Mouse (Mus musculus) embryonic stem cell, embryonic (primary cell): ENCODE measurements around the gene Tekt1.

Experiments
- CTCF ChIA-PET, 4 experiments: fragments of 300-600 bp in 2 of 4; fragments of 350-600 bp in 2 of 4; sonication (Branson Sonifier 250); formaldehyde crosslinking; loops; one replicate each; lab custom pipeline; 2022; ENCODE audit warnings: inconsistent platforms in 2 of 4; lab: Charles Lee
- POLR2A ChIA-PET, 4 experiments: fragments of 300-600 bp in 2 of 4; fragments of 350-600 bp in 2 of 4; sonication (Branson Sonifier 250); formaldehyde crosslinking; loops; one replicate each; lab custom pipeline; 2022; ENCODE audit warnings: antibody characterized with exemption in 4 of 4, inconsistent platforms in 1 of 4; lab: Charles Lee

The Tekt1 gene

GRCm38 (mm10) chr11:72397072-72397471, 34.8 kb upstream of the Tekt1 start:
- CTCF ChIA-PET, result interaction anchor here in 2 of 4 experiments (0.5 to 1.2 kb wide), 2 partner anchors 28 to 263 kb away, joined by 3 read pairs; no protein-coding TSS in a partner anchor

GRCm38 (mm10) chr11:72396621-72397020, 34.4 kb upstream of the Tekt1 start:
- CTCF ChIA-PET, result no interaction called here

More at GRCm38 (mm10) chr11:72397072-72397471, 34.8 kb upstream of the Tekt1 start:
- POLR2A ChIA-PET, result interaction anchor here in 3 of 4 experiments (0.7 to 2.5 kb wide), 6 partner anchors 9 to 110 kb away, joined by 3 to 8 read pairs (median 4); no protein-coding TSS in a partner anchor

GRCm38 (mm10) chr11:72395652-72396051, 33.4 kb upstream of the Tekt1 start:
- CTCF ChIA-PET, result interaction anchor here in 2 of 4 experiments (0.5 to 0.6 kb wide), 3 partner anchors 16 to 529 kb away, joined by 3 to 4 read pairs (median 3); partner anchors contain the start of gene Smtnl2 (in 1 of the 2)
- POLR2A ChIA-PET, result interaction anchor here in 2 of 4 experiments (0.9 to 2.5 kb wide), 9 partner anchors 11 to 37 kb away, joined by 3 to 8 read pairs (median 4); partner anchors contain the start of gene Smtnl2 (in 1 of the 2)

More at GRCm38 (mm10) chr11:72396621-72397020, 34.4 kb upstream of the Tekt1 start:
- POLR2A ChIA-PET, result interaction anchor here in 3 of 4 experiments (0.7 to 2.5 kb wide), 11 partner anchors 8 to 109 kb away, joined by 3 to 8 read pairs (median 4); no protein-coding TSS in a partner anchor

DNA sequence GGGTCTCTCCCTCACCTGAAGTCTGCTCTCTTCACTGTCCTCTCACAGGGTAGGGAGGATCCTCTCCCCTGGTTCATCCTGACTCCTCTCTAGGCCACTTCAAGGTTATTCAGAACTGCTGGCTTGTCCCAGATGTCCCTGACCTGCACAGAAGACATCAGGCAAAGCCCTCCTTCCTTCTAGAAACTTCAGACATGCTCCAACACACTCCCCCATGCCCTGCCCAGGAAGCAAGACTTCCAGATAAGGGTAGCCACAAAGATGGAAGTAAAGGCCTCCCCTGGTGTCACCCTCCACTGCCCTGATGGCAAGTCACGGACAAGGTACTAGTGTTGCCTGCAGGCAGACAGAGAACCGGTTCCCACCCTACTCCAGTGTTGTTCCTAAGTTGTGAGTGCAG, 32.5 kb upstream of the Tekt1 start:
- ChIA-PET POLR2A (interaction anchor here in 3 of 4 experiments (0.7 to 1.6 kb wide), 9 partner anchors 7 to 393 kb away, joined by 3 to 5 read pairs (median 4); partner anchors contain the start of gene Smtnl2 (in 1 of the 3)), CTCF (interaction anchor here in 3 of 4 experiments (0.6 to 1.7 kb wide), 4 partner anchors 35 to 342 kb away, joined by 3 to 6 read pairs (median 4); no protein-coding TSS in a partner anchor)

- ChIA-PET CTCF (interaction anchor here in 2 of 4 experiments (0.6 to 1.7 kb wide), 3 partner anchors 16 to 51 kb away, joined by 3 to 4 read pairs (median 3); no protein-coding TSS in a partner anchor), POLR2A (interaction anchor here in 3 of 4 experiments (0.6 to 1.6 kb wide), 9 partner anchors 8 to 37 kb away, joined by 3 to 5 read pairs (median 4); partner anchors contain the start of gene Smtnl2 (in 1 of the 3))
Measured at GRCm38 (mm10) chr11:72393669-72394068, 31.4 kb upstream of the Tekt1 start.

DNA sequence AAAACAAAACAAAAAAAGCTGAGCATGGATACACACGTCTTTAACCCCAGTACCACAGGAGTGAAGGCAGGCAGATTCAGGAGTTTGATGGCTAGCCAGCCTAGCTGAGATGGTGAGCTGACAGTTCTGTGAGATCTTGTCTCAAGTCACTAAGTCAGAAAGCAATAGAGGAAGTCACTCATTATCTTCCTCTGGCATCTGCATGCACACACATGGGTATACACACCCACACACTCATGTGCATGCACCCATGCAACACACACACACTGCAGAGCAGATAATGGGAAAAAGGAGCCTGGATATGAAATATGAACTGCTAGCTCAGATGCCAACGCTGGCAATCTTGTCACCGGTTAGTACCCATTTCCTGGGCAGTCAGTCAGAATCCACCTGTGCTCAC, 31.0 kb upstream of the Tekt1 start:
- CTCF ChIA-PET, result interaction anchor here in 2 of 4 experiments (0.6 kb wide), 2 partner anchors 16 to 137 kb away, joined by 3 read pairs; no protein-coding TSS in a partner anchor
- POLR2A ChIA-PET, result interaction anchor here in 3 of 4 experiments (0.7 to 1.6 kb wide), 6 partner anchors 8 to 61 kb away, joined by 3 to 5 read pairs (median 4); partner anchors contain the start of gene Smtnl2 (in 1 of the 3)

DNA sequence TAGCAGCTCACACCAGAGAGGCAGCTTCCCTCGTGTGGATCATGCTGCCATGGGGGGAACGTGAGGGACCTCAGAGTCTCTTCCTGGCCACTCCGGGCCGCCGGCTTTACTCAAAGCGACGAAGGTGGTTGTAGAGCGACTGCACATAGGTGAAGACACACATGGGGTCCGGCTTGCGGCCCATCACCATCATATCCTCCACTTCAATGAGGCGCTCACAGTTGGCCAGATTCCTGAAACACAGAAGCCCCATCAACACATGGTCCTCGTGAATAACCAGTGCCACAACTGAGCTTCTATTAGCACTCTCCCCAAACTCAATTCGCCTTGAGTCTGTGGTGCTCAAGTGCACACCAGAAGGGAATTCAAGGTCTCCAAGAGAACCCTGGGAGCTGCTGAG, 28.9 kb upstream of the Tekt1 start:
- ChIA-PET CTCF (interaction anchor here in 3 of 4 experiments (0.5 to 1.3 kb wide), 7 partner anchors 9 to 99 kb away, joined by 3 to 6 read pairs (median 4); partner anchors contain the start of gene Spns2 (in 1 of the 3)), POLR2A (interaction anchor here (0.9 to 3.6 kb wide), 21 partner anchors 9 to 34 kb away, joined by 3 to 21 read pairs (median 4); partner anchors contain the start of gene Smtnl2 (in 1 of the 4))

DNA sequence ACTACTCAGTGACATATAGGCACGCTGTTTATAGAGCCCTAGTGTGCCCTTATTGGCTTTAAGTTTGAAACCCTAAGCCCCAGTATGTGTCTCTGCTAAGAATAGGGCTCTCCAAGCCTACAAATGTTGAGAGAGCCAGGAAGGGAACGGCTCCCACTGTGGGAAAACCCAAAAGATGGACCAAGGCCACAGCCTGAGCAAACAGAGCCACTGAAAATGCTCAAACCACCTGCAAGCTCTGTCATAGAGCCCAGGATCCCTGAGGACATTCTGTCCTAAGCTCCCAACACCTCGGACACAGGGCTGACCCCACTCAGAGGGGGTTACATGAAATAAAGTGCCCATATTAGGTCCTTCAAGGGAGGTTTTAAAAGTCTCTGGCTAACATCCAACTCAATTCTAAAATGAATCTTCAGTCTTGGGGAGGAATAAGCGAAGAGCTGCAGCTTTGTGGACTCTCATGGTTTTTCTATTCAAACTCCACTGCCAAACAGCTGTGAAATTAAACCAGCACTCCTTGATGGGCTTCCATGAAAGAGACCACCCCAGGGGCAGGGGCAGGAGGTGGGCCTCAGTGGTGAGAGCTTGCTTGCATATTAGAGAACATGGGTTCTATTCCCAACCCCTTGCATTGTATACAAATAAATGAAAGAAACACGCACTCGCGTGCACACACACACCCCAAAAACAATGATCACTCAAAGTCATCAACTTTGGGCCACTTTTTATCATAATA, 27.3 kb upstream of the Tekt1 start:
- ChIA-PET POLR2A (interaction anchor here in 2 of 4 experiments (1.0 to 3.6 kb wide), 5 partner anchors 11 to 33 kb away, joined by 3 to 21 read pairs (median 4); no protein-coding TSS in a partner anchor), CTCF (interaction anchor here in 1 of 4 experiments (0.7 kb wide), 1 partner anchor 13 kb away, joined by 3 read pairs; no protein-coding TSS in a partner anchor)

- CTCF ChIA-PET, result no interaction called here
Measured at GRCm38 (mm10) chr11:72388113-72388529, 25.9 kb upstream of the Tekt1 start.

GRCm38 (mm10) chr11:72379351-72379750, 17.1 kb upstream of the Tekt1 start:
- ChIA-PET POLR2A (interaction anchor here in 3 of 4 experiments (0.8 to 2.7 kb wide), 12 partner anchors 9 to 43 kb away, joined by 3 to 9 read pairs (median 4); partner anchors contain the start of gene Smtnl2 (in 1 of the 3)), CTCF (no interaction called here)

More at GRCm38 (mm10) chr11:72388113-72388529, 25.9 kb upstream of the Tekt1 start:
- POLR2A ChIA-PET, result interaction anchor here in 2 of 4 experiments (1.3 to 1.4 kb wide), 3 partner anchors 8 to 40 kb away, joined by 3 to 4 read pairs (median 3); no protein-coding TSS in a partner anchor

DNA sequence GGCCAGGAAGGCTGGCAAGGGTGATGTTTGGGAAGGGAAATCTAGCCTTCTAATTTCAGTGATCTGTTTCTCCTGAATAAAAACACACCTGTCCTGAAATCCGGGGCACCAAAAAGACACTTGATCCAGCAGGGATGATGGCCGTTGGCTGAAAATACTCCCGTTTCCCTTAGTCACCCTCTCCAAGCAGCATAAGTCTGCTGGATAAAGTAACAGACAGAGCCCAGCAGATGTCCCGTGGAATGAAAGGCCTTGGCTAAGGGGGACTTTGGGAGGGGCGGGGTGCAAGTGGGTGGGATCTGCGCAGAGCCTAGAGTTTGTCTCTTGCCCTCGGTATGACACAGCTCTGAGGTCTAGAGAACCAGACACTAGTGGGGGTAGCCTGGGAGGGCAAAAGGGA, 16.0 kb upstream of the Tekt1 start:
- POLR2A ChIA-PET, result interaction anchor here in 2 of 4 experiments (0.6 to 1.6 kb wide), 4 partner anchors 22 to 47 kb away, joined by 3 to 5 read pairs (median 4); partner anchors contain the start of gene Smtnl2 (in 1 of the 2)

DNA sequence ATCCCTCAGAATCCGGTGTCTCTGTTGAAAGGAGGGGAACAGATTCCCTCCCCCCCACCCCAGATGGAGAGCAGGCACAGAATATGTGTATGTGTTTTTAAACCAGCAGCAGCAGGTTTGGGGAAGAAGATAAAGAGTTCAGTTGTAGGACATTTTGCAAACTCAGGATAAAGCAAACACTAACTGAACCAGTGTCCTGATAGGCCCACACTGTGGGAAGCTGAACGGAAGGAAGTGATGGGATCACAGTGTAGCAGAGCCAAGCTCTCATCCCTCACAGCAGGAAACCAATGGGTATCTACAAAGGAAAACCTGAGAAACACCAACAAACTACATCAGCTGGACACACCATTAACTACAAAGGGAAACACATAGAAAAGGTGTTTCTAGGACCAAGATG, 14.3 kb upstream of the Tekt1 start:
- ChIA-PET POLR2A (interaction anchor here in 1 of 4 experiments (0.7 to 1.3 kb wide), 3 partner anchors 14 to 41 kb away, joined by 3 to 4 read pairs (median 3); no protein-coding TSS in a partner anchor), CTCF (interaction anchor here in 2 of 4 experiments (1.0 to 2.0 kb wide), 2 partner anchors 13 to 53 kb away, joined by 3 to 6 read pairs; no protein-coding TSS in a partner anchor)

More for the DNA sequence above, 16.0 kb upstream of the Tekt1 start:
- CTCF ChIA-PET, result no interaction called here

DNA sequence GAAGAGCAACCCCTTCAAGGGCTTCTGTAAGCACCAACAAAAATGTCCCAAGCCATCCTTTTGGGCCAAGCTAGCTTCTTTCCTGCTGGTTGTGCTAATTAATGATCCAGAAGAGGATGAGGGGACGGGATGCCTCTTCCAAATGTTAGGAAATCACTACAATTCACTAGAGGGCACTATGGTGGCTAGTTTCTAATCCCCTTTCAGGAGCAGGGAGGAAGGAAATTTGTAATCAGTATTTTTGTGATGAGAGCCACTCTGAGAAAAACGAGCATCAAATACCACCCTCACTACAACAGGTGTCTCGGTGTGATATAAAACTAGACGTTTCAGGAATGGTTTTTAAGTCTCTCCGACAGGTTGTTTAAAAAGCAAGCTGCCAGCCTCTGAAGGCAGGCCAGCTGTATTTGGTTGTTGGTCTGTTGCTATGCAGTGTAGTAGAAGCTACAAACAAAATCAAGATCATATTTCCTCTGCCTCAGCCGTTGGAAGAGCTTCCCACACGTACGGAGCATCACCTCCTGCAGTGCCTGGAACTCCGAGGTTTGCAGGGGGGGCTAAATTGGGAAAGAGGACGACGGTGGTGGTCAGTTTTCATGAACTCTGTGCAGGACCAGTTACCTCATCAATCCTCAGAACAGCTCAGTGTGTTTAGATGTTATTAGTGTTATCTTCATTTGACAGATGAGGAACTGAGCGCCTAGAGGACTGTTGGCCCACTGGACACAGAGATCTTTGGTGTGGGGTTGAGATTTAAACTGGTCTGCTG, 7.8 kb upstream of the Tekt1 start:
- CTCF ChIA-PET, result interaction anchor here in 3 of 4 experiments (0.7 to 2.9 kb wide), 7 partner anchors 8 to 60 kb away, joined by 3 to 13 read pairs (median 3); no protein-coding TSS in a partner anchor
- POLR2A ChIA-PET, result interaction anchor here (0.6 to 4.3 kb wide), 14 partner anchors 10 to 83 kb away, joined by 3 to 25 read pairs (median 5); partner anchors contain the start of gene Smtnl2 (in 1 of the 4)

DNA sequence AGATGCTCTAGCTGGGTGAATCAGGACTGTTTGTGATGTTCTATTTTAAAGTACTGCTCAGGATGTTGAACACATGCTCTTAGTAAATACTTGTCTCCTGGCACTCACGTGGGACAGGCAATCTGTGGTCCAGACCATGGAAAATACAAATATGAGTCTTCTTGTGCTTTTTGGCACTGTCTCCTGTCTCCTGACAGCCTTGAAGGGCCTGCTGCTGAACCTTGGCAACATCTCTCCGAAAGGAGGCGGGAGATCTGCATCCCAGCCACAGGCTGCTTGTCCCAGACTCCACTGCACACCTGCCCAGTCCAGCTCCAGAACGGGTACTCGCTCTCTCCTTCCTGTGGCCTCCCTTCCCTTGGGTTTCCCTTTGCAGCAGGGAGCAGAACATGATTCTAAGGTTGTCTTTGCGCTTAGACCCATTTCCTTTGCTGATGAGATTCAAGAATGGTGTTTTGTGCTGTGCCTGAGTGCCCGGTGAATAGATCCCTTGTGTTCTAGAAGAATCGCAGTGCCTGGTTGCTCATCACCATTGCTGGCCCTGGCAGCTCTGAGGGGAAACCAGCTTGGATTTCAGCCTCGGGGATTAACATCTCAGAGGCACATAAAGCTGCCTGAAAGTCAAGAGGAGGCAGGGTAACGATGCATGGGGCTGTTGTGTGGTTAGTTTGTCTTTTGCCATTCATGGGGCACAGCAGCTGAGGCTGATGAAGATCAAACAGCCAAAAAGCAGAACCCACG, 5.9 kb upstream of the Tekt1 start:
- ChIA-PET CTCF (interaction anchor here in 2 of 4 experiments (0.6 to 1.5 kb wide), 2 partner anchors 13 to 61 kb away, joined by 3 to 5 read pairs; no protein-coding TSS in a partner anchor), POLR2A (interaction anchor here in 3 of 4 experiments (0.6 to 4.3 kb wide), 7 partner anchors 10 to 81 kb away, joined by 3 to 25 read pairs (median 5); partner anchors contain the start of gene Smtnl2 (in 1 of the 3))

- POLR2A ChIA-PET, result interaction anchor here in 1 of 4 experiments (0.7 to 0.8 kb wide), 2 partner anchors 9 to 18 kb away, joined by 3 read pairs; no protein-coding TSS in a partner anchor
- CTCF ChIA-PET, result no interaction called here
Measured at GRCm38 (mm10) chr11:72366126-72366525, 3.9 kb upstream of the Tekt1 start.

- ChIA-PET POLR2A (interaction anchor here in 3 of 4 experiments (0.6 to 1.8 kb wide), 5 partner anchors 8 to 176 kb away, joined by 3 to 6 read pairs (median 4); no protein-coding TSS in a partner anchor), CTCF (interaction anchor here in 1 of 4 experiments (1.4 kb wide), 1 partner anchor 22 kb away, joined by 3 read pairs; no protein-coding TSS in a partner anchor)
Measured at GRCm38 (mm10) chr11:72364526-72364925, 2.3 kb upstream of the Tekt1 start.
